Mouse (Mus musculus) regulatory T cell (primary cell): Measurements from ENCODE around the gene Parp14.
"Not testable (repeated sequence)": the region's sequence is repeated elsewhere in the genome, so short reads cannot be mapped to it uniquely, and the experiment has no call there.

Experiments
- in situ Hi-C: fragments of 300-600 bp; cut with MboI, MseI; formaldehyde crosslinking; loops from one replicate; pipeline ENCODE4 v1.15.1; 2025; ENCODE audit warnings: high pct_unique_total_duplicates

Gene Parp14

DNA sequence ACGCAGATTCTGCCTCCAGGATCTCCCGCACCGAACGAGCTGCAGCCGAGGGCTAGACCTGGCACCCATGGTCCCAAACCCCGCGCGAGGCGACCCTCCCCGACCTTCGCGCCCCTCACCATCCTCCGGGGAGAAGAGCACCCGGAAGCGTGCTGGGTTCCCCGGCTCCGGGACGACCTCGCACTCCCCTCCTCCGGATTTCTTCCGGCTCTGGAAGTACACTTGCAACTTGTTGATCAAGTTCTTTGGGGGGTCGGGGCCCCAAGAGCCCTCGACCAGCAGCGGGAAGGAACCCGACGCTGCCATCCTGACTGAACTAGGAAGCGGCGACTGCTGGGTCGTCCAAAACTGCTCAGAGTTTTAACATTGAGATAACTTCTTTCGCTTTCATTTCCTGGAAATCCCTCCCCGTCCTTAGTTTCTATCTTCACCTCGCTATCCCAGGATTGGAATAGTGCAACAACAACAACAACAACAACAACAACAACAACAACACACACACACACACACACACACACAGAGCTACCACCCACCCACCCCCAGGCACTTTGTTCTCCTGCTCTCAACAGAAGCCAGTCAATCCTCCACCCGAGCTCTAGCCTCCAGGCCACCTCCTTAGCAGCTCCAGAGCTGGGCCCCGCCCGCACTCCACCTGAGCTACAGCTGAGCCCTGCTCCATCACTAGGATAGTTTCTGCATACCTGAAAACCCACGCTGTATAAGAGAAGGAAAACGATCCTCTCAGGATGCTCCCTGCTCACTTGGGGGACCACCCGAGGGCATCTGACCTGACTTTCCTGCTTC lies at the start of gene Parp14:
Gene Parp14, minus strand, starts transcription at position 497 of the 804 bp plus-strand sequence.
- in situ Hi-C loops, result loop anchor here (5.0 to 25.0 kb wide), 3 partner anchors 41 to 1666 kb away; partner anchors contain the start of genes Gtf2e1 and Rabl3

DNA sequence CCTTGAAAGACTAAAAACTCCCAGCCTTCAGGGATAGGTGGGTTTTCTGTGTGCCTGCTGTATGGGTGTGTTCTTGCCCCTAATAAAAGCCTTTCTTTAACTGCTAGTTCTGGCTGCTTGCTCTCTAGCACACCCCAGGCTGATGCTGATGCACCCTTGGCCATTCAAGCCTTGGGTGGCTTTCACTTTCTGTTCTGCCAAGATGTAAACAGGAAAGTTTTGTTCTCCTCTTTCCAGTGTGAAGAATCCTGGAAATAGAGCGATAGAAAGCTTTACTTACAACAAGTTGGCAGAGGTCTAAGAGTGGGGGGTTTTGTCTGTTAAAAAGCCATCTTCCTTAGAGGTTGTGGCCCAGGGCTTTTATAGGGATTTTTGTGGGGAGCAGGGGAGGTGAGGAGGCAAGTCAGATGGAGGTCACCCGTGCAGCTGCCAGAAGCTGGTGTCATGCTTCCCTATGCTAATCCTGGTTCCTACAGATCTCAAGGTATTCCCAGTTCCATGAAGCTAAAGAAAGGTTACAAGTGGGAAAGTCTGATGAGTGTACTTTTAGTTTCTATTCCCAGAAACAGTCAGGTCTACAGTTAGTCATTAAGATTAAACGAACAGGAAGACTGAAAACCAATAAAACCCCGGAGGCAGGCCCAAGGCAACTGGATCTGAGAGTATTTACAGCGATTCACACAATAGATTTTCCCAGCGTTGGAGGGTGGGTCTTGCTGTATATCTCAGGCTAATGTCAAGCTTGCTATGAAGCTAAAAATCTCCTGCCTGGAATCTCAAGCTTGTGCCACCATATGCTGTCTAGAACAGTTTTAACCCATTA lies 47.6 kb upstream of the Parp14 start:
- in situ Hi-C loops, result no loop called here

DNA sequence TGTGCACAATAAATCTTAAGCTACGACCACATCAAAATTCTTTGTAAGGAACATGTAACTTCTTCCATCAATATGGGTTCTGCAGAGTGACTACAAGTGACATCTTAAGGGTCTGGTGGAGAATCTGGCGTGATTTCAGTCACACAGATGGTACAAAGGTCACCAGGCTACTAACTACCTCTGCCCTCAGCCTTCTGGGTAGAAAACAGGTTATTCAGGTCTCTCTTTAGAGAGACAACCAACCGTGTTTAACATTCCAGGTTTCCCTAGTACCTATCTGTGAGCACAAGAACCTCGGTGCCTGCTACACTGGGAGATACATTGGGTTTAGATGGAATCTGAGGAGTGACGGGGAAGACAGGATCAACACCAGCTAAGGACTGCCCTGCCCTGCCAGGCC lies 43.0 kb upstream of the Parp14 start:
- in situ Hi-C loops, result loop anchor here (5.0 kb wide), 1 partner anchor 42 kb away; the partner anchor contains the start of gene Parp14

DNA sequence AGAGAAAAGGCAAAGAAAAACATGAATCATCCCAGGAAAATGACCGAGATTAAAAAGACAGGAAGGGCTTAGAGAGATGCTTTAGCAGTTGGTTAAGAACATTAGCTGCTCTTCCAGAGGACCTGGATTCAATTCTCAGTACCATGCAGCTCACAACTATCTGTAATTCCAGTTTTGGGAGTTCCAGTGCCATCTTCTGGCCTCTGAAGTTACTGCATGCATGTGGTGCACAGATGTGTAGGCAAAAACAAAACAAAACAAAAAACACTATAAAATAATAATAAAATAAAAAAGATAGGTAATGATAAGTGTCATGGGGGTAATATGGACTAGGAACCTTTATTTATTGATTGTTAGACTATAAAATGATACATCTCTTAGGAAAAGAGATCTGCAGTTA lies 42.2 kb upstream of the Parp14 start:
- in situ Hi-C loops, result loop anchor here (5.0 kb wide), 1 partner anchor 41 kb away; the partner anchor contains the start of gene Parp14

DNA sequence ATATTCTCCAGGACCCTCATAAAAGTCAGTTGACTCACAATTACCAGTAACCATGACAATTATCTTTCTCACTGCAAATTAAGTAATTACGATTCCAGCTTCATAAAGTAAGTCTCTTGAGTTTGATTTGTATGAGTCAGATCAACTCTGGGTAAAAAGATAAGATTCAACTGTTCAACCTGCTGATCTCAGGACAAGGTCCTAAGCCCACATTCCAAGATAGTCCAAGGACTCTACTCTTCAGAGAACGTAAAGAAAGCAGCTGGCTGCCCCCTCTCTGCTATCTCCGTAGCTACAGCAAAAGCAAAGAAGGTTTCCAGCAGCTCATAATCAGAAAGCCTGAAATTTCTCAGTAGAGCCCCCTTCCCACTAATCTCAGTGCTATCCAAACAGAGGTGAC lies 40.1 kb upstream of the Parp14 start:
- in situ Hi-C loops, result loop anchor here (5.0 kb wide), 1 partner anchor 39 kb away; the partner anchor contains the start of gene Parp14

DNA sequence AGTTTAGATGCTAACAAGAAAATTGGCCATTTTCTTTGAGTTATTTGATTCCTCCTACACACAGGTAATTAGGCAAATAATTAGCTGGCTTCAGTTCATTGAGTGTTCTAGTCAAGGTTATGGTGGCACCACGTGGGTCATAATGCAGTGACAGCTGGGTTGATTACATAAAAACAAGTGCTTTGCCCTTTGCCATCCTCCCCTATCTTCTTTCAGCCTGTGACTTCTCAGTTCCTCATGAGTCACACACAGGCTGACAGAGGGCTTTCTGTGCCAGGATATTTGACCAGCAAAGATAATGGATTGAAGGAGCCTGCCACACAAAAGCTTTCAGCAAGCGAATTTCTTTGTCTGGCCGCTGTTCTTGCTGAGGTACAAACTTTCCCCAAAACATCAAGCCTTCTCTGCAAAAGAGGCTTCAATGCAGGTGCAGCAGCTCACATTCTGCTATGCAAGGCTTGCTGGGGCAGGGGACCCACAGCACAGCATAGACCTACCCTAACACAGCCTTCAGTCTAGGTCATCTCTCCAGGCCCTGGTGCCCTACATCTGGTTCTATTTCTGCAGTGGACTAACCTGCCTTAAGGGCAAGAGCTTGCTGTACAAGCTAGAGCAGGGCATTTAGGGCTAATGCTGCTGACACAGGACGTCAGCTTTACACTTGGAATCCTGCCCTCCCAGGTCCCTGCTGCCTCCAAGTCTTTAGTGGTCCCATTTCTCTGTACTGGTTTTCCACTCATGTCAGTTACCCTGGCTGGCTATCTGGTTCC lies 36.3 kb upstream of the Parp14 start:
- in situ Hi-C loops, result no loop called here

DNA sequence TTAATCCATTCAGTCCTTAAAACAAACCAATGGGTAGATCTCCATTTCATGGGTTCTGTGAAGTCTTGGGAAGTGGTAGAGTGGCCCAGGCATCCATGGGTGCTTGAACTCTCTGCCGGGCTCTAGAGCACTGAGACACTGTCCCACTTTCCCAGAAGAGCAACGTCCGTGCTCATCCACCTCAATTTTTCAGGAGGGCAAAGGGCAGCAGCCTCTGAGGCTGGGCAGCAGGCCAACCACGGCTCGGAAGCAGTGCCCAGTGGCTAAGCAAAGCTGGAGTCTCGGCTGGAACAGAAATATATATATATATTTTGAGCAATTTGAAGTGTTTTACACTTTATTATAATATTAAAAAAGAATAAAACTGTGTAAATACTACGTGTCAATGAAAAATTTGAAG lies 35.5 kb upstream of the Parp14 start:
- in situ Hi-C loops, result no loop called here

DNA sequence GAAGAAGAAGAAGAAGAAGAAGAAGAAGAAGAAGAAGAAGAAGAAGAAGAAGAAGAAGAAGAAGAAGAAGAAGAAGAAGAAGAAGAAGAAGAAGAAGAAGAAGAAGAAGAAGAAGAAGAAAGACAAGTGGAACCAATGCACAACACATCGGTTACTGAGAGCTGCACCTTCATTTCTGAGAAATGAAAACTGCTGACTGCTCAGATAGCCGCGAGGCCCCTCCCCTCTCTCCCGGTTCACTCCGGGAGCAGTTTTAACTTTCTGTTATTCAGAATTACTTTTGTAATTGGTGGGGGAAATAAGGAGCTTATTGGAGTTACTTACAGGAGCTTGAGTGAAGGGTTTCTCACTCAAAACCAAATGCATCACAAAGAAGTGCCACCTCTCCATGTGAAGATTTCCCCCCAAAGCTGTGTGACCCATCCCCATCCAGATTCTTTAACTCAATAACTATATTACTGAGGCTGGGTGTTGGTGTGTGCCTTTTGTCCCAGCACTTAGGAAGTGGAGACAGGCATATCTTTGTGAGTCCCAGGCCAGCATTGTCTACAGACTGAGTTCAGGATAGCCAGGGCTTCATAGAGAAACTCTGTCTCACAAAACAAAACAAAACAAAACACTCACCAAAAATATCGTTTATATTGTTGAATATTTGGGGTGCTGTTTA lies 34.6 kb upstream of the Parp14 start:
- in situ Hi-C loops, result no loop called here

DNA sequence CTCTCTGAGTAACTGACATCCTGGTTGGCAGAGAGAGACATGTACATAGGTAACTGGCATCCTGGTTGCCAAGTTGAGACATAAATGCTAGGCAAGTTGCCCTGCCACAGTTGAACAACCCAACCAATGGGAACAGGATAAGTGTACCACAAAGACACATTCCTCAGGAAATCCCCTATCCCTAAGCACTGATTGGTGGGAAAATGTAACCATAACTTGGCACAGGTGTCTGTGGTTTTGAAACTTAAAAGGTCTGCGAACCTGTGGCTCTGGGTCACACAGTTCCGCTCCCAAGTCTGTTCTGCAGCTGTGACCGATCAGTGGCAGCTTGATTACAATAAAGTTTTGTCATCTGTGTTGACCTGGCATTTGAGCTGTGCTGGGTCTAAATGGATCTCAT lies 34.0 kb upstream of the Parp14 start:
- in situ Hi-C loops, result no loop called here

DNA sequence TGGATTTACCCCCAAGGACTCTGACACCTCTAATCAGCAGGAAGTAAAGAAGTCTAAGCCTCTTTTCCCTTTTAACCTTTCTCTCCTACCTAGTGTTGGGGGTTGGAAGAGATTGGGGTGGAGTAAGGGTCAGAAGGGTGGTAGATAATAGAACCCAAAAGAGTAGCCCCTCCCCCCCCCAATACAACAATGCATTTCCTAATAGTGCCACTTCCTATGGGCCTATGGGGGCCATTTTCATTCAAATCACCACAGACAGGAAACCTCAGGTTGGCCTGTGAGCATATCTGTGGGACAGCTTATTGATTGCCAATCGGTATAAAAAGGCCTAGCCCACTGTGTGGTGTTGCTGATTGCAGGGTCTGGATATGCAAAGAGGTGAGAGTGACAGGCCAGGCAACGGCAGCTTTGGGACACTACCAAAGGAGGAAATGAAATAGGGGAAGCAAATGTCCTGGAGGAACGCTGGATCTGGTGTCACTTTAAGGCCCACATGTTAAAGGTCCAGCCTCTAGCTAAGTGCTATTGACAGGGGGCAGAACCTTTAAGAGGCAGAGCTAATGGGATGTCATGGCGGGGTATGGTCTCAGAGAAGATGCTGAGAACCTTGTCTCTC lies 32.9 kb upstream of the Parp14 start:
- in situ Hi-C loops, result no loop called here

DNA sequence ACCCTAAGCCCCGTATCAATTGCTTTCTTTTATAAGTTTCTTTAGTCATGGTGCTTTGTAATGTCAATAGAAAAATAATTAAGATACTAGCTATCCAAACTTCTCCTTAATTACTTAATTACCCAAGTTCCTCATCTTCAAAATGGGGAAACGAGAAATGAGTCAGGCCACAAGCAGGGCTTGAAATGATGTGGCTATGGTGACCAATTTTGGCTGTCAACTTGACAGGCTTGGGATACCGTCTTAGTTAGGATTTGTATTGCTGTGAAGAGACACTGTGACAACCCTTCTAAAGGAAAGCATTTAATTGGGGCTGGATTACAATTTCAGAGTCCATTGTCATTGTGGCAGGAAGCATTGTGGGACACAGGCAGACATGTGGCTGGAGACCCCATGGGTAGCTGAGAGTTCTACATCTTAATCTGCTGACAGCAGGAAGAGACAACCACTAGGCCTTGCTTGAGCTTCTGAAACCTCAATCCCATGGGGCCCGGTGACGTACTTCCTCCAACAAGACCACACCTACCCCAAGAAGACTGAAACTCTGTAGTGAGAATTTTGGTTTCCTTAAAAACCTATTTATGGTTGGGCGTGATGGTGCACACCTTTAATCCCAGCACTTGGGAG lies 31.8 kb upstream of the Parp14 start:
- in situ Hi-C loops, result no loop called here

DNA sequence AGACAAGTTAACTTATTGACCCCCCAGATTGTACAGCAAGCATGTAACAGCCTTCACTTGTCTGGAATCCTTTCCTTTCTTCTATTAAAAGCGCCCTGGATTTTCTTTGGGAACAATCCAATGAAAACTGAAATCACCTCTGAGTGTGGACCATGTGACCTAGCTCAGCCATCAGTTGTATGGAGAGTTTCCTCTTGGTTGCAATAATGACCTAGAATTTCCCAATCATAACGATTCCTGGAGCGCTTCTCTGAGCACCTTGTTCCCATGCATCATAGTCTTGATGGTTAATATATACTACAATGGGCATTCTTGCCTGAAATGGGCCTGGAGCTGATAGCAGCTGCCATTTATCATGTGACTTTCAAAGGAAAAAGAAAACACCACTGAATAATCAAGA lies 29.2 kb upstream of the Parp14 start:
- in situ Hi-C loops, result no loop called here

DNA sequence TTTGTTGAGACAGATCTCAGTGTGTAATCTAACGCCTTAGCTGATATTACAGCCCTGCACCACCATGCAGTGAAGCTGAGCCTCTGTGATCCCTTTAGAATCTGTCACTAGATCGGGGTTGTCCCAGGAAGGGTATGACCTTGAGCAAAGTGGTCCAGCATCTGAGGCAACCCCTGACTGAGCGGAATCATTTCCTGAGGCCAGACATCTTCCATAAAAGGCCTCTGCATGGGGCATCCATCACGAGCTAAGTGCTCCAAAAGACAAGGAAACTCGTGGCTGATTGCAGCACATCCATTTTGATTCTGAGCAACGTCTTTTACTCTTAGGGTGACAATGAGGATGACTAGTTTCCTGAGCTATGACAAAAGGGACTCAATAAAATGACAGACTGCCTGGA lies 23.7 kb upstream of the Parp14 start:
- in situ Hi-C loops, result no loop called here

DNA sequence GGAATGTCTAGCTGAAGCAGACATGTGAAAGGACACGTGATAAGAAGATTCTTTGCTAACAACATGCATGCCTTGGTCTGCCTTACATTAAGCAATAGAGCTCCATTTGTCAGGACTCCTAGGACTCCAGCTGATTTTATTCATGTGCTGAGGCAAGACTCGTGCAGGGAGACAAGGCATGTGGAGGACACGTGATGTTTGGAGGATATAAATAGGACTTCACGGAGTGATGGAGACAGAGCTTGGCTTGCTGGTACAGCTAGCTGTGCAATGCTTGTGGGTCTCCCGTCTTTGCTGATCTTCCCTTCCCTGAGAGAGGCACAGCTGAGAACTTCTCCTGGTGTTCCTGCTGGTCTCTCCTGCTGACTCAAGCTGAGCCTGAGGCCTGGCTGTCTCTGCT lies 20.3 kb upstream of the Parp14 start:
- in situ Hi-C loops, result not testable (repeated sequence)

DNA sequence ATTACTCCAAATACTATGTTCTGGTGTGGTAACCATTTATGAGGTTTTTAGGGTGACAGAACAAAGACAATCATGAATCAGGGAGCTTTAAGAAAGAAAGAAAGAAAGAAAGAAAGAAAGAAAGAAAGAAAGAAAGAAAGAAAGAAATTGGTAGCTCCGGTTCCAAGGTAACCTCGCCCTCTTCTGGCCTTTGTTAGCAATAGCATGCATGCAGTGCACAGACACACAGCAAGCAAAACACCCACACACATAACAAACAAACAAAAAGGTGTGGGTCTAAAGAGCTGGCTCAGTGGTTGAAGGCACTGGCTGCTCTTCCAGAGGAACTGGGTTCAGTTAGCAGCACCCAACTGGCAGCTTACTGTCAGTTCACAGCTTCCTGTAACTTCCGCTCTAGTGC lies 19.3 kb upstream of the Parp14 start:
- in situ Hi-C loops, result no loop called here

DNA sequence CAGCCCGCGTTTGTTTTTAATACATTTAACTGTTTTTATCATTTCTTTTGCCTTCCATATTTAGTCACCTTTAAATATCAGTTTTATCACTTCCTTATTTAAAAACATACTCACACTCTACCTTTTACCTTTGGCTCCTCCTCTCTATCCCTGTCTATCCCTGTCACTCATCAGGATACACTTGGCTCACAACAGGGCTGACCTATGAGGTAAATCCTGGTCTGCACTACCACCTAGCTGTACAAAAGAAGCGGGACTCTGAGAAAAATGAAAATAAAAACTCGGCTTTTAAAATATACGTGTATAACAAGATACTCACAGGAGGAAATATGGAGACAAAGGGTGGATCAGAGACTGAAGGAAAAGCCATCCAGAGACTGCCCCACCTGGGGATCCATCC lies 17.6 kb upstream of the Parp14 start:
- in situ Hi-C loops, result no loop called here

DNA sequence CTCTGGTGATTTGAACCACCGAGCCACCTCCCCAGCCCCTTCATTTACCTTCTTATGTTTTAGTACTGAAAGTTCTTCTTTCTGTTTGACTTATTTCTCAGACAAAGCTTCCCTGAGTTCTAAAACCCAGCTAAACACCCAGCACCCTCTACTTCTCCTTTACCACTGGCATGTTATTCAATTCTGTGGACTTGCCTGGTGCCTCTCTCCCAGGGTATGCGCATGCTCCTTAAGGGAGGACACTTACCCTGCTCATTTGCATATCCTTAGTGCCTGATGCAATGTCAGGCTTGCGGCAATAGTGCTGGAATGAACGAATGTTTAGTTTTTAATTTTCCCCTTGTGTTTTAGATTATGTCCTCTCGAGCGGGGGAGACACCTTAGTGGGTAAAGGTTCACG lies 16.8 kb upstream of the Parp14 start:
- in situ Hi-C loops, result no loop called here

DNA sequence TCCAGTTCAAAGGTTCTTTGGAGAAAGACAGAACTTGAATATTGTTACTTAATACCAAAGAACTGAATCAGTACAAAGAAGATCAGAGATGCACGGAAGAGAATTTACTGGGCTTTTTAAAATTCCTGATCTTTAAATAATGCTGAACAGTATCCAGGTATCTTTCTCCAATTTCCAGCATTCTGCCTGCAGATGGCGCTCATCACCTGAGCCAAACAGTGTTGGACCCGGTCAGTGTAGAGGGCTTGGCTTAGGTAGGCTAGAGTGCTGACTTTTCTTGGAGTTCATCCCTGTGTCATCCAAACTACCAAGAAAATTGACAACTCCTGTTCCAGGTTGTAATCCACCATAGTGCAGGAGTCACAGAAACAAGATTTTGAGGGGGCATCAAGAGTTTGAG lies 3.1 kb upstream of the Parp14 start:
- in situ Hi-C loops, result loop anchor here (5.0 to 25.0 kb wide), 3 partner anchors 38 to 1663 kb away; partner anchors contain the start of genes Gtf2e1 and Rabl3

DNA sequence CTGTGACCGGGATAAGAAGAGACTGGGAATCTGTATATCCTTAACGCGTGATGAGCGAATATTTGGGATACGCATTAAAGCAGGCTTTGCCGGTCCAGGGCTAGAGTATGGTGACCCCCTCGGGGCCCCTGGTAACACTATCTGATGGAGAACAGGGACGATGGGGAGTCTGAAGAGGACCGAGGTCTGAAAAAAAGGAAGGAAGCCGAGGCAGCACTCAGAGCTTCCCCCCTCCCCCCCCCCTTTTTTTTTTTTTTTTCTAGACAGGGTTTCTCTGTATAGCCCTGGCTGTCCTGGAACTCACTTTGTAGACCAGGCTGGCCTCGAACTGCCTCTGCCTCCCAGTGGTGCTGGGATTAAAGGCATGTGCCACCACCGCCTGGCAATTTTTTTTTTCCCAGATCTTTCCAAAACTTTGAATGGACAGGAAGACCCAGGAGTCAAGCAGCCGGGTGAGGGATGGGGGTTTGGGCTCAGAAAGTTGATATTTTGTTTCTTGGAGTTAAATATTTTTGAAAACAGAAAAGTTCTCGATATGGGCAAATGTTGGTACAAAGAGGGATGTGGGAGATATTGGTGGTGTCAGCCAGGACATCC lies 1.2 kb upstream of the Parp14 start:
- in situ Hi-C loops, result loop anchor here (5.0 to 25.0 kb wide), 3 partner anchors 40 to 1665 kb away; partner anchors contain the start of genes Gtf2e1 and Rabl3

DNA sequence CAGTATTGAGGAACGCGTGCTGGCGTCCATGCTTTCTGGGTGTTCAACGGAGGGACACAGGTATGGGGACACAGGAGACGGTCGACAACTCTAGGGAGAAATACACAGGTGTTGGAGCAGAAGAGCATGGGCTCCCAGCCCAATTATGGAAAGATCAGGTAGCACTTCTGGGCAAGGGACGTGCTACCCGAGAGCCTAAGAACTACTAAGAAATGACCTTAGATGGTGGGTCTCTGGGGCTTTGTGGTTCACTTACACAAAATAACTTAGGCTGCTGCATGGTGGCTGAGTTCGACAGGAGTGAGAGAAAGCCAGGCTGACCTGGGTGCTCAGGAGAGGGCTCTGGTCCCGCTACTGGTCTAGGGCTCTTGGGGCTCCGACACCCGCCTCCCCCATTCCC lies 554 bp upstream of the Parp14 start:
- in situ Hi-C loops, result loop anchor here (5.0 to 25.0 kb wide), 3 partner anchors 40 to 1665 kb away; partner anchors contain the start of genes Gtf2e1 and Rabl3
